Mouse (Mus musculus): ENCODE measurements around the gene Tmem258.

The Tmem258 gene

DNA sequence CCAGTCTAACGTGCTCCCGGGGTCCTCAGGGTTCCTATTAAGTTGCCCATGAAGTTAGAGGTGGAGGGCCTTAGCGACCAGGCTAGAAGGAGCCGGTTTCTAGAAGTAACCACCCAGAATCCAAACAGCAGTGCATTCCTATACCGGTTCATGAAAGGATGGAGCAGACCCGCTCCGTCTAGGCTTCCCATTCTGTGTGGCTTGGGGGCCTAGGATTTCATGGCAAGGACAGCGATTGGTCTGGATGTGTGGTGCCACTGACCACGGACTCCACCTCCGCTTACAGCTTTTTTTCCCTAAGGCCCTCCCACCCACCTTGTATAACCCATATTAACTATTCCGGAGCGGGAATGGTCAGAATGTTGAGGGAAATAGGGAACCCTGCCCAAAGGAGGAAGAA is 19.7 kb upstream of the Tmem258 start:
- peak; percentile 64 for DNase-seq (ENCODE audit: low spot score)

DNA sequence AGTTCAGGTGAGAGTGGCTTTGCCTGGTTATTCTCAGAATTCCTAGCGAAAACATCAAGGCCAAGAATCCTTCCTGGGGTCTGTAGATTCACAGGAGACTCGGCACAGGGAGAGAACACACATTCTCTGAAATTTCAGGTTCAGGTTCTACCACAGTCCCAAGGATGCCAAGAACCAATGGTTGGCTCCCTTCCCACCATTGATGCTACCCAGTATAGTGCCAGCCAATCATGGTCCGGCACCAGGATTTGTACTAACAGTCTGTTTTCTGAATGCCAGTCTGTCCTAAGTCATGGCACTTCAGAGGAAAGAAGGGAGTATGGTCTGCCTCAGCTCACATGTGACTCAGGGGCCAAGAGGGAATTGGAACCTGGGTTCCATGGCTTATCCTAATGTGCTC is 17.9 kb upstream of the Tmem258 start:
- no peak for DNase-seq (ENCODE audit: low spot score)

DNA sequence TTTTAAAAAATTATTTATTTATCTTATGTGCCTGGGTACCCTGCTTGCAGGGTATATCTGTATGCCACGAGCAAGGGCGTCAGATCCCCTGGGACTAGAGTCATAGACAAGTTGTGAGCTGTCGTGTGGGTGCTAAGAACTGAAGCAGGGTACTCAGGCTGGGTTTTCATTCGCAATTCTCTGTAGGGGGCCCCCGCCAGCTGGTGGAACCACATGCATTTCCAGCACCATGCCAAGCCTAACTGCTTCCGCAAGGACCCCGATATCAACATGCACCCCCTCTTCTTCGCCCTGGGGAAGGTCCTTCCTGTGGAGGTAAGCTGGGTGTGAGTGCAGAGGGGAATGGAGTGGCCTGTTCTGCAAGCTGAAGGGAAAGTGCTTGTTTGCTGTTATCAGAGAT is 17.2 kb upstream of the Tmem258 start:
- DNase-seq (ENCODE audit: low spot score), result peak; percentile 37

DNA sequence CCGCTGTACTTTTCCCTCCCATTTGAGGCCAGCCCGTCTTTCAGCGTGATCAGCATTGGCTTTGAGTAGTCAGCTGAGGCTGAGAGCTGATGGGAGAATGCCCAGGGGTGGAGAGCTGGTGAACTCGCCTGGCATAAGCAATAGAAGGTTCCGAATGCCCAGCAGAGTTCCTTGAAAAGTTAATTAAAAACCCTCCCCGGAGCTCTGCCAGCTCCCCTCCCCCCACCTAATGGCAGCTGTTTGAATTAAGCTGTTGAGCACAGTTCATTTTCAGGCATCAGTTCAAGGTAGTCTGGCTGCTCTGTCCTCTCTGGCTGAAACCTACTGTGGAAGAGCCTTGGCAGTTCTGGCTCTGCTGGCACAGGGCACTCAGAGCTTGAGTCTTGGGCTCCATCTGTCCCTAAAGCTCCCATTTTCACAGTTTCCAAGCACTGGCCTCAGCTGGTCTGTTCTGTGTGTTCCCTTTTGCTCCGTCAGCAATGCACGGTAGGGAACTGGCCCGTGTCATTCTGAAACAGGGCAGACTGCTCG is 15.5 kb upstream of the Tmem258 start:
- DNase-seq (ENCODE audit: low spot score), result no peak

DNA sequence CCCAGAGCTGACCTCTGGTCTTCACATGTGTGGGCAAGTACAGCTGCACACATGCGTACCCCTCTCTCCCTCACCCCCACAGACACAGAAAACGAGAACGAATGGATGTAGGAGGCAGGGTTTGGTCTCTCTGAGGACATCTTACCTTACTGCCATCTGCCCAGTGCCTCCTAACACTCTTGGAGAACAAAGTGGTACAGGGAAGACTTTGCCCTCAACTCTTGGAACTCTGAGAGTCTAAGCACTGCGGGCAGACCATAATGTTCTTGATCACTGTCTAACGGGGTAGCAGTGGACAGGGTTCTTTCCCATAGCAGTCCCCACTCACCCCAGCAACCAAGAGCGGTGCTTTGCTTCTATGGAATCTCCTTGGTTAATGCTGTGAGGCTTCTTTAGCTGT is 14.8 kb upstream of the Tmem258 start:
- DNase-seq (ENCODE audit: low spot score), result no peak

DNA sequence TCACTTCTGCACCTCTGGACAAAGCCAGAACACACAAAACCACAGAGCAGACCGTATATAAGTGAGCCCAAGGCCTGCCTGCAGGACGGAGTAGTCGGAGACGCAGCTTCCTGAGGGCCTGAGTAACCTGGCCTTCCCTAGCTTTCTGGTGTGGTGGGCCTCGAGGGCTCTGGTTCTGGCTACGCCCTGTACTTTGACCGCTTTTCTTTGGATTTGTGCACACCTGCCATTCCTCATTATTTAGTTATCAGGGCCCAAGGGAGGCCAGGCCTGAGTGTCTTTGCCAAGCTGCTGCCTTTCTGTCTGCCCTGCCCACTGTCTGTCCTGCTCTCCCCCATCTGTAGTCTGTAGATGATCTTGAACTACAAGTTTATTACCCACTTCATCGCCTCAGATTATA is 13.9 kb upstream of the Tmem258 start:
- no peak for DNase-seq (ENCODE audit: low spot score)

DNA sequence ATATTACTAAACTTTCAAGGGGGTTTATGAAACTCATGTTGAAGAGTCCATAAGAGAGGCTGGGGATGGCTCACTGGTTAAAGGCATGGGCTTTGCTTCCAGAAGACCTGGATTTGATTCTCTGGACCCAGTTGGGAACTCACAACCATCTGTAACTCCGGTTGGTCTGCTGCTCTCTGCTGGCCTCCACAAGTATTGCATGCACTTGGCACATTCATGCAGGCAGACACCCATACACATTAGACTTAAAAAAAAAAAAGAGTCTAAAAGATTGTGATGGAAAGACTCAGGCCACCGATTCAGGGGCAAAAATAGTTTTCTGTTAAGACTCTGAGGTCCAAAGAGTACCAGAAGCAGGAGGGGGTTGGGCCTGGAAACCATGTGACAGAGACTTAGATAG is 13.0 kb upstream of the Tmem258 start:
- peak; percentile 86 for DNase-seq (ENCODE audit: low spot score)

DNA sequence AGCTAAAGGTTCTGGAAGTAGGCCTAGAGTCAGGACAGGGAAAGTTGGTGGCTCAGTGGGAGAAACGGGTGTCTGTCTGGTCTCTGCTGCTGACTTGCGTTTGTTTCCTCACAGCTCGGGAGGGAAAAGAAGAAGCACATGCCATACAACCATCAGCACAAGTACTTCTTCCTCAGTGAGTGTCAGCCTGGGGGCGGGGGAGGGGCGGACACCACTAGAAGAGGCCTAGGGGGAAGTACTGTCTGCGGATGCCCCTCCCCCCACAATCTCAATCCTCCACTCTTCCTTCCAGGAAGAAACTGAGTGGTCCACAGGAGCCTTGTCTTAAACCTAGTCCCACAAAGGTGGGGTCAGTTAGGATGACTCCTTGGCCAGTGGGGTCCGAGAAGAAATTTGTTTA is 12.5 kb upstream of the Tmem258 start:
- DNase-seq (ENCODE audit: low spot score), result peak; percentile 68

DNA sequence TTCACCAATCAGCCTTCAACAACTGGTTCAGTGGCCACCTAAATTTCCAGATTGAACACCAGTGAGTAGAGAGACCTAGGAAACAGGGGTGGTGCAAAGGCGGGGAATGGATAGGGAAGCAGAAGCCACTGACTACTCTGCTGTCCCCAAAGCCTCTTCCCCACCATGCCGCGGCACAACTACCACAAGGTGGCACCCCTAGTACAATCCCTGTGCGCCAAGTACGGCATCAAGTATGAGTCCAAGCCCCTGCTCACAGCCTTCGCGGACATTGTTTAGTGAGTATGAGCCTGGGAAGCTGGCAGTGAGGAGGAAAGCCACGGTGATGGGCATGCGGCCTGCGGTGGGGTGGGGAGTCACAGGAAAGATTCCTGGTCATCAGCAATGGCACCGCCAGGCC is 9.5 kb upstream of the Tmem258 start:
- no peak for DNase-seq (ENCODE audit: low spot score)

DNA sequence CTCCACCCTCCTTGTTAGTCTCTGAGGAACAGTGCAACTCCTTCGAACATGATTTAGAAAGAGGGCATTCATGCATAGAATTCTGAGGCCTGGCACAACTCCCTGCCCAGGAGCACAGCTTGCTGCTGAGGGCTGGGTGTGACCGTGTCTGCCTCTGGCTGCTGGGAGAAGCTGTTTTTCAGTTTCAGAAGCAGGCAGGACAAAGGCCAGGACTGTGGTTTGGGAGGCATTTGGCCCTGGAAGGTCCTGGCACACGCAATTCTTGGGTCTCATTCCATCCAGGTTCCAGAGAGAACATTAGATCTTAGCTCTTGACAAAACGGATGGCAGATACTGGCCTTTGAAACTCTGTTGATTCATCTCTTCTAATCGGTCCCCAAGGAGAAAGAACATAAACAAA is 8.6 kb upstream of the Tmem258 start:
- no peak for DNase-seq (ENCODE audit: low spot score)

DNA sequence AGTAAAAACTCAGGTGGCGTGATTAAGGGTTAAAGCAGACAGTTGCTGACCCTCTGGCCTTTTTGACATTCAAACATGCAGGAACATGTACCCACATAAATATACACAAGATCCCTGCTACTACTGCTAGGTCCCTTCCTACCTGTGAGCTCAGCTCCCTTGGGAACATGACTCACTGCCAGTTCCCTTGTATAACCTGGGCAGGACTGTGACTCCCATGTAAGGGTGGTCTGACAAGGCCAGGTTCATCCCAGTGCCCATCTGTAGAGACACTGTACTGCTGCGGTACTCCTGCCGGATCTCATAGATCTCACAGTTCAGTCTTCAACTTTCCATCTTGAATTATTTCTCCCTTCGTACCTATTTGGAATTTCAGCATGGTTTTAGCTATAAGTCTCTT is 6.7 kb upstream of the Tmem258 start:
- DNase-seq (ENCODE audit: low spot score), result no peak

DNA sequence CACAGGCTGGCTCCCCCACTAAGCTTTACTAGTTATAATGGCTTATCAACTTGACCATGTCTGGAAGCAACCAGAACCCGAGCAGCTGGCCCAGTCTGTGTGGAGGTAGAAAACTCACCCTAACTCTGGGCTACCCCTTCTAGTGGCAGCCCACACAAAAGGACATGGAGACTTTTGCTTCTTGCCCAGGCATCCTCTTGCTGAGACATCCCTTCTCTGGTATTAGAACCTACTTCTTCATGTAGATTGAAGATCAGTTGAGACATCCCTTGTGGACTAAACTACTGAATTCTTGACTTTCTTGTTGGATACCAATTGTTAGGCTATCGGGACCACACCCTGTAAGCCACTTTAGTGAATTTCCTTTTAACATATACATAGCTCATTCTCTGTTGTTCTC is 5.5 kb upstream of the Tmem258 start:
- no peak for DNase-seq (ENCODE audit: low spot score)

DNA sequence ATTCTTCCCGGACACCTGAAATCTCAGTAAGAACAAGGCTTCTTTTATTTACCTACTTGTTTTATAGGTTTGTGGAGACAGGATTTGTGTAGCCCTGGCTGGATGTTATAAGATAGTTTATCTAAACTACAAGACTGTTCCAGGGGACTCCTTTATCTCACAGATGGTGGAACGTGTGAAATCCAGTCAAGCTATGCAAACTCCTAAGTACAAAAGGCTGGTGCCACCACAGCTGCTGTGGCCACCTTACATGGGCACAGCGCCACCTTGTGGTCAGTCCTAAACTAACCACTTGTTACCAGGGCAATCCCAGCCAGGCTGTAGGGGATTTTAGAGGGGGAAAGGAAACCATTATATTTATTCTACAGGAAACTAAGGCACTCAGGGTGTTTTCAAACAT is 5.1 kb upstream of the Tmem258 start:
- peak; percentile 94 for DNase-seq (ENCODE audit: low spot score)

DNA sequence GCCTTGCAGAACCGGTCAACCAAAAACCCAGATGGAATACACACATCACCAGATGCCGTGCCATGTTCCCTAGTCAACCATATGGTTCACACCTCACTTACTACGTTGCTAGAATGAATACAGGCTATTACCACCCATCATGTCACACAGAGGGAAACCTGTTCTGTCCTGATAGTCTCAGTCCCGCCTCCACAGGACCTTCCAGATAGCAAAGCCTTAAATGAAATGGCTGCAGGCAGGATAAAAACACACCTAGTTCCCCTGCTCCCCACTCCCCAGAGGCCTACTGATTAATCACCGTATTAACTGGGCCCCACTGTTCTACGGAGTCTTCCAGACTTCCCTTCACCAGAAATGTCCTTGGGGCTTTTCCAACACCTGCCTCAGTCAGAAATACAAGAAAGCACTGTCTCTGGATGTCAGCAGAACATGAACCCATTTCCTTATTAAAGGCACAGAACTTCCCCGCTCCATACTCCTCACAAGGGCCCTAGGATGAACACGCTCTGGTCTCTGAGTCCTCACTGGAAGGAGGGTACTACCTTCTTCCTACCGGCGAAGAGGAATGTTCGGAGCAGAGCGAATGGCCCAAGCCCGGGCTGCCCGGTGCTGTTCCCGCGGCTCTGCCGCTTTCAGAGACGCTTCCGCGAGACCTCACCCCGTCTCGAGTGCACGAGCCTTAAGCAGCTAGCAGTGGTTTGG is 517 bp upstream of the Tmem258 start:
- DNase-seq (ENCODE audit: low spot score), result no peak

DNA sequence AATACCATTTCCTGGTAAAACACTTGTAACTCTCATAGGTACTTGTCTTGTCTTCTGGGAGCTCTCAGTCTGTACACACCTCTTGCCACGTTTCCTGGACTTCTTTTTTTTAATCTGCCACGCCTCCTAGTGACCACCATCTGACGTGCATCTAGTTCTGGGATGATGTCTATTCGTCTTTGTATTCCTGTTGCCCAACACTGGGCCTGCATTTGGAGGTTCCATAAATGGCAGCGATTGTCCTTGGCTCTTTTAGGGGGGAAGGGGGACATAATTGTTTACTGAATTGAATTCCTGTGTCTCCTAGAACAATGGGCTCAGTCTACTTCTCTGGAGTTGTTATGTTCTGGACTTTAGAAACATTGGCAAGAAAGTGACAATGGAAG is 795 bp downstream of the Tmem258 start:
- no peak for DNase-seq (ENCODE audit: low spot score)

DNA sequence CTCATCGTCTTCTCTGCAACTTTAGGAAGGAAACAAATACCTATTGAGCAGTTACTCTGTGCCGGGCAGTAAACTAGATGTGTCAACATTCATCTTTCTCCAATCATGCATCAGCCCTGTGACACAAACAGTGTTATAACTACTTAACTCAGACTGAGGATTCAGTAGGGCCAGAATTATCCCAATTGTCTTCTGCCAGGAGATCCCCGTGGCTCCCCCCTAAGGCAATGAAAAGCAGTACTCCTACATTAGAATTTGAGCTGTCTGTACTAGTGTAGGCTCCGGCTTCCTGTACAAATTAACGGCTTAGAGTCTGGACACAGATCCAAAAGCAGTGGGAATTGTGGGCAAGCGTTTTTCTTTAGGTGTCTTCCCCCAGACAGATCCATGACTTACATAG is 1.2 kb downstream of the Tmem258 start:
- DNase-seq (ENCODE audit: low spot score), result no peak

DNA sequence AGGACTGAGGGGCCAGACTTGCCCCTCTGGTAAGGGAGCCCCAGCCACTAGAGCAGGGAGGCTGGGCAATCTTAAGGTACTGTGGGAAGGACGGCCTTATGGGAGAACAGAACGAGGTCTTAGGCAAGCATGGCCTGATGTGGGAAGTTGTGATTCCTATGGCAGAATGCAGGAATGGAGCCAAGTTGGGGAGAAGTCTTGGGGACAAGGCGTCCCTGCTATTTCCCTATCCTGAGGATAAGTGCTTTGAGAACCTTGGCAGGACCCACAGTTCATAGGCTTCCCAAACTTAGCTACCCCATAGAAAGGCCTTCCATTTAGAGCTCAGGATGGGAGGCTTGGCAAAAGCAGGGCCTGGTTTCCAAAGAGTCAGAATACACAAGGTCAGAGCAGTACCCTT is 5.0 kb downstream of the Tmem258 start:
- no peak for DNase-seq (ENCODE audit: low spot score)

DNA sequence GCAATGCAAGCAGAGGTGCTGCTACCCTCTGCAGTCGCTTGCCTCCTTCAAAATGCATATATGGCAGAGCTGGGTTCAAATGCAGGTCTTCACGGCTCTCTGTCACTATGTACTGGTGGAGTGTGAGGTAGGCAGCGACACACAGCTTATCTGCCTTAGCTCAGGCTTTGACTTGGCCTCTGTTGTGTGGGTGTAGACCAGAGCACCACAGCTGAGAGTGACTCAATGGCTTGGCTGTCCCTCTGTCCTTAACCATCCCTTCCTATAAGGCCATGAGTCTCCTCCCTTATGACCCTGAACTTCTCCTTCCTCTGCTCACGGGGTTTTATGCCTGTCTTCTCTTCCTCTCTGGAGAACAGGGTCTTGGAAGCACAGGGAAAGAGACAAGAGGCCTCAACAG is 7.1 kb downstream of the Tmem258 start:
- no peak for DNase-seq (ENCODE audit: low spot score)

DNA sequence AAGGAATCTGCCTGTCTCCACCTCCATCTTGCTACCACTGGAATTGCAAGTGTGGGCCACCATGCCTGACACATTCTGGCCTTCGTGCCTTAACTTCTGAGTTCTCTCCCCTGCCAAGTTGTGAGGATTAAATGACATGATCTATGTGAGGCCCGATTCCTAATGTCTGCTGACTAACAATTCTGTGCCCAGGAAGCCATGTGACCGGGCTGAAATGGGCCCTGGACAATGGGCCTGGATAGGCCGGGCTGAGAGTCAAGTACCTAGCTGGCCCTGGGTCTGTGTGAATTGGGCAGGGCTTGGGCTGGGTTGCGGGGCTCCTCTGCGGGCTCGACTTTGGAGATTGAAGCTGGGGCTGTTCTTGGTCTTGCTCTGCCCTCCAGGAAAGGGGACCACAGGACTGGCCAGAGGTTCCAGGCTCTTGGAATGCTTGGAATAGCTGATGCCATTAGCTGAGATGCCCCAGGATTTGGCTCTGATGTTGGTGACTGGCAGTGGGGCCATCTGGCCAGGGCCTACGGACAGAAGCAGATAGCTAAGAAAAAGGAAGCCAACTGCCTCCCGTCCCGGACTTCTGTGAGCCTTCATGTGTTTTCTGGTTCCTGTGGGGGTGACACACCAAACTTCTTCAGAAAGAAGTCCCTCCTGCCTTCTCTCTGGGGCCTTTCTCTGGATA is 10.1 kb downstream of the Tmem258 start:
- DNase-seq (ENCODE audit: low spot score), result no peak

DNA sequence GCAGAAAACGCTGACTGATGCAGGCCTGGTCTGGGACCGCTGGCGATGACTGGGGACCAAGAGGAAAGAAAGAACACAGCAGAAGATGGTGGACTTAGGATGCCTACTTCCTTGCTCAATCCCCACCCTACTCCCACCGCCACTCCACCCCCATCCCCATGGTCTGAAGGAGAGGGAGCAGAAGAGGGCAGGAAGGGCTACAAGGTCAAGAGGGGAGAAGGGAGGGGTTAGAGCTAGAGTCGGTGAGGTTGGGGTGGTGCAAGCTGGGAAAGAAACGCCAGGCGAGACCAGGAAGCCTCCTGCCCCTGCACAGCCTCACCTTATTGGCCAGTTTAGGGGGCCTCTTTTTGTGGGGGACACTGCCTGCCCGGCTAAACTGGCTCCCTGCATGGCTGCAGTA is 12.3 kb downstream of the Tmem258 start:
- no peak for DNase-seq (ENCODE audit: low spot score)

DNA sequence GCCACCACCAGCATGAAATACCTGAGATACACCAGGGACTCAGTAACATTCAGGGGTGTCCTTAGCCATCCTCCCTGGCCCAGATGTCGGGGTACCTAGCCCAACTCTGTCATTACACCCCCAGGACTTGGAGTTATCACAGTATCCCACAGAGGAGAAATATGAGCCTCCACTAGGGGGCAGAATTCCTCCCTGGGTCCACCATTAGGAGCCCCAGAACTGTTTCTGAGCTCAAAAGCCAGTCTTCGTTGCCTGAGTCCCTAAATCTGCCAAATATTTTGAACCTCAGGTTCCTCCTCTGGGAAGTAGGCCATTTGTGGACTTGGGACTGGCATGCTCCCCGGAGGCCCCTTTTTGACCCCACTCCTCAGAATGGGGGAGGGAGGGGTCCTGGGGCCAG is 15.3 kb downstream of the Tmem258 start:
- peak; percentile 73 for DNase-seq (ENCODE audit: low spot score)

DNA sequence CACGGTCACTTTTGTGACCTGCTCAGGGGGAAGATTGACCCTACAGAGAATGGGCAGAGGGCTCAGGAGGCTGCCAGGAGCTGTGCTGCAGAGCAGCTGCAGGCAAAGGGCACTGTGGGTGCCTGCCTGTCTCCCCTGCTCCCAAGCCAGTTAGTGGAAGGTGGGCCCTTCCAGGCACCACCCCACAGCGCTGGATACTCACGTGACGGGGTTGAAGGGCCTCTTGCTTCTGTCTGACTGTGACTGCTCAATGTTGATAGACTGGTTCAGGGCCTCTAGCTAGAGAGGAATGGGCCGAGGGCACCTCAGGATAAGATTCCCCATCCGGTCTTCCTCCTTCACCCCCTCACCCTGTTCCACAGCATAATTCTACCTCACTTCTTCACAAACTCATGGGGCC is 15.8 kb downstream of the Tmem258 start:
- no peak for DNase-seq (ENCODE audit: low spot score)

DNA sequence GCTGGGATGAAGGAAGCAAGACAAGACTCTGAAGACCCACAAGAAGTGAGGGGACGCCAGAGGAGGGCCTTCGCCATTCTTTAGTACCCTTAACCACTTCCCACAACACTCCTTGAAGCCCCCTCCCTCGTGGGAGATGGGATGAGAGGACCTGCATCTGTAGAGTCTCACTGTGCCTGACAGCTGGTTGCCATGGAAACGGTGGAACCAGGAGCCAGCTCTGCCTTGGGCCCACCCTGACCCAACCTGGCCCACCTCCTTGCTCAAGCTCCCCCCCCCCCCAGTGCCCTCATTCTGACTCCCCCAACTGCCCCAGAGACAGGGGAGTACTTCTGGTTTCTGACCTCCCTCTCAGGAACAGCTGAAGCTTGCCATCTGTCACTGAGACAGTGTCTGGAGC is 17.8 kb downstream of the Tmem258 start:
- DNase-seq (ENCODE audit: low spot score), result no peak

DNA sequence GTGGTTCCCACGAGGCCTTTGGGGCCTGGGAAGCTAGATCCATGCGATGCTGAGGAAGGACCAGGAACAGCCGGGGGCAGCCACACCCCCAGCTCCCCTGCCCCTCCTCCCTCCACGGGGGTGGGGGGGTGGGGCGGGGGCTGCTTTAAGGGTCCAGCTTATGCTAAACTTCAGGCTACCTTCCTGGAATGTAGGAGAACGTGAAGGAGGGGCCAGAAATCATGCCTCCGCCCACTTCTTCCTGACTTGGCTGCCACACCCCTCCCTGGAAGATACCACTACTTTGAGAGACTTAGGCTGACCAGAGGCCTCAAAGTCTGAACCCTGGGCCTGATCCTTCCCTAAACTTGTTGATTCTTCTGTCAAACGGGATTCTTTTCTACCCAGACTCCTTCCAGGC is 18.8 kb downstream of the Tmem258 start:
- no peak for DNase-seq (ENCODE audit: low spot score)

Data from testis, postnatal 10 days (tissue).